Mouse (Mus musculus) c-Kit-positive CD71-positive TER-119-negative erythroid progenitor cells, embryonic 14.5 days (primary cell): ENCODE measurements at regions not wholly inside any gene's neighbourhood (a gene's known extent, or its start where the extent isn't known, plus 50 kb on each side); places are given as distances from the start of the nearest gene placed in this dataset.
"Not testable (repeated sequence)": the region's sequence is repeated elsewhere in the genome, so short reads cannot be mapped to it uniquely, and the experiment has no call there.

Experiments used
- DNase-seq: peaks from one replicate; pipeline ENCODE4 v3.0.0-alpha.2; 2013; ENCODE audit warnings: low read depth

DNA sequence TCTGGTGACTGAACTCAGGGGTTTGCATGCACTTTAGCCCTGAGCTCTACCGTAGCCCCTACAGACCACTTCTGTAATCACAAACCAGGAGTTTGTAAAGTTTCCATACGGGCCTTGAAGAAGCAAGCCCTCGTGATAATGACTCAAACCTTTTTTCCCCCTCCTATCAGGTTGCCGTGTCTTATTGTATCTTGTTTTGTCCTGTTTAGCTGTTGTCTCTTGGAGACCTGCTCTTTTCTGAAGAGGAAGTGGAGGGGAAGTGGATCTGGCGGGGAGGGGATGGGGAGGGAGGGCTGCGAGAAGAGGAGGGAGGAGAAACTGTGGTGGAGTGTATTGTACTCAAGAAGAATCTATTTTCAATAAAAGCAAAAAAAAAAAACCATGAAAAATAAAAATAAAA lies 87.0 kb downstream of the Fam43a start:
- DNase-seq = no peak

DNA sequence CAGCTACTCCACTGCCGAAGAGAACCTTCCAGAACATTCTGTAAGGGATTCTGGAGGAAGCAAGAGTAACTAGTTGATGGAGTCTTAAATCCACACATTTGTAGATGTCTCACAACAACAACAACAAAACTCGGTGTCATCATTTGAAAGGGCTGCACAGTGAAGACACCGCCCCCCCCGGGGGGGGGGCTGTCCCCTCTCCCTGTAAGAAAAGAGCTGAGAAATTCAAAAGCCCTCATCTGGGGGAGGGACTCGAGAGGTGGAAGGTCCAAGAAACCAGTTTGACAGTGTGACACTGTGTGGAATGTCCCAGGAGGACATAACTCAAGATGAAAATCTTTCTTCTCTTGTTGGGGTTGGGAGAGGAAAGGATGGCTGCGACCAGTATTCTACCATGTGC lies 87.7 kb downstream of the Fam43a start:
- no peak for DNase-seq

GRCm38 (mm10) chr16:30687682-30688081 lies 88.2 kb downstream of the Fam43a start:
- no peak for DNase-seq

DNA sequence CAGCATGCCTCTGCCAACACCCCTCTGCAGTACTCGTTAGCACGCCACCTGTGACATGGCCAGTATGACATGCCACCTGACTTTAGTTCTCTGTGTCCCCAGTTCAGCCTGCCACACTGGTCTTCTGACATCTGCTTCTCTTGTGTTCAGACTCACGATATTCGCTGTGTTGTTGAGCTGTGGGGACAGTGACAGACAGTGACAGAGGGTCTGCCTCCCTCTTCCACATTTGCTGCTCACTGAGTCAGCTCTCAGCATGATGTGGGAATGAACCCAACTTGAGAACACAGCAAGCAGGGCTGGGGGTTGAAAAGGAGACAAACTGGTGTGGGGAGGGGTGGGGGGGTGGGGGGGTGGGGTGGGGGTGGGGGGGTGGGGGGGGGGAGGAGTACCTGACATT lies 91.0 kb downstream of the Fam43a start:
- DNase-seq = no peak

- DNase-seq = no peak
Observed at GRCm38 (mm10) chr16:30691964-30692363, 92.4 kb downstream of the Fam43a start.

DNA sequence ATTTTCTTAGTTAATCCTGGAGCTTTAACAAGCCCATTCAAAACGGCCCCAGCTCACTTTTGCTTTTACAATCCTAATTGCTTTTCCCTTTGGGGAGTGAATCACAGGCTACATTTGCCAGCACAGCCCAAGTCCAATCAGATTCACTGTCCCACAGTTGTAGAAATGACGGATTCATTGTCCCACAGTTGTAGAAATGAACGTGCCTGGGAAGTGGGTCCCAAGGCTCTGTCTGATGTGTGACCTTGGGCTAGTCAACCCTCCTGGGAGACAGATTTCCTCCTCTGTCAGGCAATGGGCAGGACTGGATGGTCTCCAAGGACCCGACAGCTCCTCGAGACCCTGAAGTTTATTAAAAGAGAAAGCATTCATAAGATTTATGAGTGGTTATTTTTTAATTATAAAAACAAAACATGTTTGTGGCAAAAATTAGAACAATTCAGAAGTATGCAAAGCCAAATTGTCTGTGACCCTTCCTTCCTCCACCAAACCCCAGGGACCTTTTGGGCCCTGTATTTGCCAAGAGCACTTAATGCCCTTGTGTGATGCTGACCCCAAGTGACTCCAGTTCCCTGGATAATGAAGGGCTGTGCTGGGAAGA lies 93.1 kb downstream of the Fam43a start:
- no peak for DNase-seq

DNA sequence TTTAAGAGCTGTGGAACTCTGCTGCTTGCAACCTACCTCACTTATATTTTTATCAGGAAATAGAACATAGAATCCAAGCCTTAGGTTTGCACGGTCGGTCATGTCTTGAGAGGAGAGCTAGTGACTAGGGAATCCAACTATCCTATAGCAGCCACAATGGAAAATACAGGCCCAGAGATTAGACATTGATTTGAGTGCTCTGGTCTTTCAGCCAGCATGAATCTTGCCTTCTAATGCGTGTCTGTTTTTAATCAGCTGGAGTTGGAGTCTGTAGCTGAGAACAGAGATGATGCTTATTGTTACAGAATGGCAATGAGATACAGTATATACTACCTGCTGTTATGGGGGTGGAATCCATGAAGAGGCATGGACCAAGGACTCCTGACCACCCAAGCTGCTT lies 93.7 kb downstream of the Fam43a start:
- DNase-seq = no peak

- no peak for DNase-seq
Observed at GRCm38 (mm10) chr16:30693839-30694527, 94.5 kb downstream of the Fam43a start.

DNA sequence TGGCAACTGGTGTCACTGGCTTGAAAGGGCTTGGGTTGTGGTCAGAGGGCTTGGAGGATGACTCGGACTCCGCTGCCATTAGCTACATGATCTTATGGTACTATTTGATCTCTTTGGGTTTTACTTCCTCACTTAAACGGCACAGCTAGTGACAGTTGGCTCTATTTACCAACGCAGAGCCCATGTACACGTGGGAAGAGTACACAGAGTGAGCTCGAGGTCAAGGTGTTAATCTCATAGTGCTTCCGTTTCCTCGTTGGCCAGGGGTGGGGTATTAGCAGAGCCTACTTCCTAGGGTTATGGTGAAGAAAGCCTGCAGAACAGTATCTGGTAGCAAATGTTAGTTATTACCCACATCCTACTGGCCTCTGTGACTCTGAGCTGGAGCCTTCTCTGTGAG lies 96.2 kb downstream of the Fam43a start:
- DNase-seq = no peak

- DNase-seq = no peak
Observed at GRCm38 (mm10) chr16:30697209-30697608, 97.7 kb downstream of the Fam43a start.

DNA sequence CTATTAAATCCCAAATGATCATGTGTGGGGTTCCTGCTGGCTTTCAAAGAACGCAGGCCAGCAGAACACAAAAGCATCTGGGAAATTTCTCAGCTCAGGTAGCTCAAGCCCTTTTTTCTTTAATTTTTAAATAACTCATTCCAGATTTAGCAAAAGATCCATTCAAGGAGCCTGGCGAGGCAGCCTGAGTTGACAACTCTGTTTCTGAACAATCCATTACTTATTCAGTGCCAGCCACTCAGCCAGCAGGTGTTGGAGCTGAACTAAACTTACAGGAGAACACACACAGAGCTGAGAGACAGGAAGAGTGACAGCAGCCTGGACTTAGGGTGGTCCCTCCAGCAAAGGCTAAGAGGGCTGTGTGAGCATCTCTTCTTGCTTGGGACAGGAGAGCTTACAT lies 98.3 kb downstream of the Fam43a start:
- no peak for DNase-seq

DNA sequence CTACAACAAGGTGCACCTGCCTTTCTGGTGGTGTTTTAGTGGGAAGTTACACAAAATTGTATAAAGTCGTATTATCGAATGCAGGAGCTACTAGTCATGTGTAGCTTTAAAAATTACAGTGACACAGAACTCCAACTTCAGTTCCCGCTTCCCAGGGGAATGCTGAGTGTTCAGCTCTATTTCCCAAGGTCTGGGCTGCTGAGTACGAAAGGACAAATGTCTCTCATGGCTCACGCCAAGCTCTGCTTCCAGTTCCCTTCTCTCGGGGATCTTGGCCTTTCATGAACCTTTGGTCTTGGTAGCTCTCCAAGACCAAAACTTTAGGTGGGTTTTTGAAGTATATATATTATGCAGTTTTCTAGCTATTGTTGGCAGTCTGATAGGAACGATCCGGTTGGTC lies 104.3 kb downstream of the Fam43a start:
- no peak for DNase-seq

DNA sequence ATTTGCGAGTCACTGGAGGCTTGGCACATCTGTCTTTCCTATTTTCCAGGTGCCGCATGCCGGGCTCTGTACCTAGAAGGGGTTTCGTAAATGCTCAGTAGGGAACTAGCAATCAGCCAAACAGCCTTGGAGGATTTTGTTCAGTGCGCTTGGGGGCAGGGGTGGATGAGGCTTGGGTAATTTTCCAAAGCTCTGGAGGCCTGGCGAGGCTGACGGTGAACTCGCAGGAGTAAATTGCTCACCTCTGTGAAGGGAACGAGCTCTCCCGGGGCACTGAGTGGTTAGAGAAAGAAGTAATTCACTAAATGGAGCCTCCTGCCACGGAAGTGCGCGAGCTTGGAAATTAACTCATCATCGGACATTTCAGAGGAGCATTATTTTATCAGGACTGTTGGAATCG lies 110.0 kb downstream of the Fam43a start:
- DNase-seq = no peak

GRCm38 (mm10) chr16:30709975-30710374 lies 110.5 kb downstream of the Fam43a start:
- DNase-seq = no peak

- DNase-seq = no peak
Observed at GRCm38 (mm10) chr16:30712570-30712969, 113.0 kb downstream of the Fam43a start.

- DNase-seq = not testable (repeated sequence)
Observed at GRCm38 (mm10) chr16:30717577-30717976, 118.1 kb downstream of the Fam43a start.

DNA sequence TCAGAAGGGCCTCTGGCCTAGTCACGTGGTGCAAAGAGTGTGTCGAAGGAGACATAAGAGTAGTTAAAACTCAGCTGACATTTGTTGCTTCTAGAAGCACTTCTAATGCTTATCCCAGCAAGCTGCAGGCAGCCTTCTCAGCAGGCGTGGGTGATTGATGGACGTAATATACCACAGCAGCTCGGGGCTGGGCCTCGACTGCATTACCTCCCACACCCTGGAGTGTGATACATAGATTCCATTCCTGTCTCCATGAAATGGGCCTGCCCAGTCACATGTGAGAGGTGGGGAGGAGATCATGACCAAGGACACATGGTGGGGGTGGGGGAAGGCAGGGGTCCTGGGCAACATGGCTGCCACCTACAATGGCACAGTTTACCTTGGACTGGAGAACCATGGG lies 121.3 kb downstream of the Fam43a start:
- DNase-seq = no peak

DNA sequence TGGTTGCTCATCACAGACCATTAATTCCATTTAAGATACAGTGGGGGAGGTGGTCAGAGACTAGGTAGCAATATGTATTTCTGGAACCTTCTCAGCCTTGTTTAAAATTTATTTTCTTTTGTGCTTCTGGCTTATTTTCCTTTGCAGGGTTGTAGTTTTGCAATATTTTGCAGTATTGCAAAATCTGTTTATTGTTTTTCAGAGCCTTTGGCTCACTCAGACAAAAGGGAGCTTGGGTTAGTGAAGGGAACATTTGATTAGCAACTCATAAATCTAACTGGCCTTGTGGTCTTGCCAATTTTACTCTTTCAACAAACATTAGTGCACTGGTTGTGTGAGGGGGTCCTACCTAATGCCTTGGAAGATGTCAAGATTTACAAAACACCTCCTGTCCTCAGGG lies 121.7 kb downstream of the Fam43a start:
- no peak for DNase-seq

DNA sequence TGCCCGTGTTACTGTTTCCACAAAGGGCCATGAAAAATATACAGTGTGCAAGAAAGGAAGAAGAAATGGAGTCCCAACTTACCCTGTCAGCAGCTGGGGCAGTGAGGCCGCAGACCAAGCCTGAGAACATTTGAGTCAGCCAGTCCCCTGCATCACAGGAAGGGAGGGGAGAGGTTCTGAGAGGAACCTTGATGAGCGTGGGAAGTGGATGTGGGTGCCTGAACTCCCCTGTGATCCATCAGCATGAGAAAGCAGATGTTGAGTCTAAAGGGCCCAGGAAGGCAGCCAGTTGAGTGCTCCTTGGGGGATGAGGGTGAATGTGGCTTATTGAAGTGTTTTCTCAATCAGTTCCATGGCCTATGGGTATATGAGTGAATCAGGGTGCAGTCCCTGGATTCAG lies 122.8 kb downstream of the Fam43a start:
- DNase-seq = no peak

GRCm38 (mm10) chr16:30724591-30724990 lies 125.1 kb downstream of the Fam43a start:
- DNase-seq = no peak

DNA sequence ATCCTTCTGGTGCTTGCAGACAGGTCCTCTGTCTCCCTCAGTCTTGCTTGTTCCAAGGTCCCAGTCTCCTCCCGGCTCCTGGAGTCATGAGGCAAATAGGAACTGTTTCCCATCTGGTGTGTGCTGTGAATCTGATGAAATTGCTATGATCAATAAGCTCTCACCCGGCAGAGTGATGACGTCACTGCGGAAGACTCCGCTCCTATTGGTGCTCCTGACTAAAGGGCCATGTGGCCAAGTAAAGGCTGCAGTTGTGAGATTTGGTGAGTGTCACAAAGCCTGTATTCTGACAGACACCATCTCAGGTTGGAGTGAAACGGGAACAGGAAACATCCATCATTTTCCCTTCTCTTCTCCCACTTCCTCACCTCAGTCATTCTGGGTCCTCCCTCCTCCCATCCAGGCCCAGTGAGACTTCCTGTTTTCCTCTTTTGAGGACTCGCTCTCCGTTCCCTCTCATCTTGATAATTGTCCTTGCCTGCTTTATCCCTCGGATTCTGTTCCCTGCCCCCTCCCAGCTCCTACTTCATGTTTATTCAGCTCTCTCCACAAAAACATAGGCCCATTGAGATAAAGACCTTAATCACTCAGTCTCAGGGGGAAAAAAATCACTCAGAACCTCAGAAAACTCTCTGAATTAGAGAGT lies 133.4 kb downstream of the Fam43a start:
- DNase-seq = peak; percentile 3

GRCm38 (mm10) chr16:30733478-30733877 lies 134.0 kb downstream of the Fam43a start:
- no peak for DNase-seq

GRCm38 (mm10) chr16:30735360-30735759 lies 135.8 kb downstream of the Fam43a start:
- no peak for DNase-seq

GRCm38 (mm10) chr16:30735969-30736368 lies 136.4 kb downstream of the Fam43a start:
- no peak for DNase-seq
